Mouse (Mus musculus) neural tube, embryonic 11.5 days (tissue): Measurements from ENCODE around the gene Ppp1r14b. TPM values are rescaled to one million over a fixed set of nuclear protein-coding genes. Genes with fewer than 3 reads are reported as not detected.

Source experiments
- polyA plus RNA-seq: library from polyadenylated mRNA; unstranded; fragments of >200 nt; fragmentation: Nextera tagmentation; extraction: Ambion mirVana; gene quantifications from 2 replicates; pipeline ENCODE4 v1.2.1, GENCODE M21; 2014

Ppp1r14b gene
- polyA plus RNA-seq, 1 experiment from 2014 or later: 290 TPM

Other genes starting within 250 kb of the Ppp1r14b start
- 4.7 and 6.7 TPM in 2 replicates for gene Rps6ka4, start 134.3 kb upstream of the Ppp1r14b start, polyA plus RNA-seq
- 0.89 and 1.0 TPM in 2 replicates for gene Ccdc88b, start 116.8 kb upstream of the Ppp1r14b start, polyA plus RNA-seq
- gene Trmt112, start 65.3 kb upstream of the Ppp1r14b start, polyA plus RNA-seq: 125 and 131 TPM in 2 replicates
- 110 and 120 TPM in 2 replicates for gene Prdx5, start 64.9 kb upstream of the Ppp1r14b start, polyA plus RNA-seq
- 4.1 and 4.3 TPM in 2 replicates for gene Esrra, start 53.2 kb upstream of the Ppp1r14b start, polyA plus RNA-seq
- 0.77 TPM in 1 of 2 replicates, not detected in the other for gene Catsperz, start 49.6 kb upstream of the Ppp1r14b start, polyA plus RNA-seq
- 0.13 and 0.28 TPM in 2 replicates for gene Kcnk4, start 40.5 kb upstream of the Ppp1r14b start, polyA plus RNA-seq
- 53.0 and 58.5 TPM in 2 replicates for gene Bad, start 33.1 kb upstream of the Ppp1r14b start, polyA plus RNA-seq
- 34.6 and 39.7 TPM in 2 replicates for gene Gpr137, start 32.5 kb upstream of the Ppp1r14b start, polyA plus RNA-seq
- gene Plcb3, start 1.5 kb downstream of the Ppp1r14b start, polyA plus RNA-seq: 22.7 and 25.0 TPM in 2 replicates
- gene Fkbp2, start 5.5 kb downstream of the Ppp1r14b start, polyA plus RNA-seq: 80.1 and 86.5 TPM in 2 replicates
- 27.8 and 29.4 TPM in 2 replicates for gene Vegfb, start 12.7 kb downstream of the Ppp1r14b start, polyA plus RNA-seq
- gene Dnajc4, start 17.6 kb downstream of the Ppp1r14b start, polyA plus RNA-seq: 16.2 and 17.3 TPM in 2 replicates
- 19.6 and 20.5 TPM in 2 replicates for gene Nudt22, start 21.1 kb downstream of the Ppp1r14b start, polyA plus RNA-seq
- 9.7 and 12.1 TPM in 2 replicates for gene Trpt1, start 21.2 kb downstream of the Ppp1r14b start, polyA plus RNA-seq
- 8.8 and 9.5 TPM in 2 replicates for gene Fermt3, start 44.5 kb downstream of the Ppp1r14b start, polyA plus RNA-seq
- gene Stip1, start 65.0 kb downstream of the Ppp1r14b start, polyA plus RNA-seq: 423 and 425 TPM in 2 replicates
- 3.2 and 3.3 TPM in 2 replicates for gene Macrod1, start 81.8 kb downstream of the Ppp1r14b start, polyA plus RNA-seq
- gene Flrt1, start 130.8 kb downstream of the Ppp1r14b start, polyA plus RNA-seq: 6.6 and 7.5 TPM in 2 replicates
- 248 and 255 TPM in 2 replicates for gene Otub1, start 231.3 kb downstream of the Ppp1r14b start, polyA plus RNA-seq
- gene Cox8a, start 242.6 kb downstream of the Ppp1r14b start, polyA plus RNA-seq: 706 and 761 TPM in 2 replicates